Mouse (Mus musculus) liver, embryonic 11.5 days (tissue): ENCODE measurements around the gene Dmbt1. TPM values are rescaled to one million over a fixed set of nuclear protein-coding genes. Genes with fewer than 3 reads are reported as not detected.

Experiments
- polyA plus RNA-seq: library from polyadenylated mRNA; unstranded; fragments of >200 nt; fragmentation: Nextera tagmentation; extraction: Ambion mirVana; gene quantifications from 2 replicates; pipeline ENCODE4 v1.2.1, GENCODE M21; 2014

Dmbt1 gene
- polyA plus RNA-seq, 1 experiment from 2014 or later, result not detected

Other genes with a start within 250 kb of the Dmbt1 start
- gene Plekha1, start 166.3 kb upstream of the Dmbt1 start, polyA plus RNA-seq, result 18.4 and 20.1 TPM in 2 replicates
- gene Htra1, start 95.9 kb upstream of the Dmbt1 start, polyA plus RNA-seq, result 1.2 and 3.3 TPM in 2 replicates
- gene 4933402N03Rik, start 114.3 kb downstream of the Dmbt1 start, polyA plus RNA-seq, result not detected in 2 replicates
- gene 5430419D17Rik, start 142.3 kb downstream of the Dmbt1 start, polyA plus RNA-seq, result not detected in 2 replicates